Mouse (Mus musculus) CH12.LX (cell line): ENCODE results near the gene Inpp5b. TPM values are rescaled to one million over a fixed set of nuclear protein-coding genes. Genes with fewer than 3 reads are reported as not detected.

Experiments used
- DNase-seq: peaks from one replicate; pipeline ENCODE4 v3.0.0-alpha.2; 2013; ENCODE audit errors: extremely low read depth
- H3K27ac ChIP-seq: 2 replicates; pipeline ENCODE4 v1.5.1; 2012; ENCODE audit warnings: low read depth, mild to moderate bottlenecking, control low read depth, moderate library complexity; ENCODE audit not compliant: insufficient read depth
- H3K27me3 ChIP-seq: replicated peaks from 2 replicates; pipeline ENCODE3; 2012; ENCODE audit warnings: inconsistent platforms
- H3K36me3 ChIP-seq, 2 experiments: replicated peaks in 1 of 2; 2 replicates each; pipeline versions ENCODE3 to v1.6.1; 2012; ENCODE audit warnings: inconsistent platforms in 1 of 2, low read length in 1 of 2, mild to moderate bottlenecking in 1 of 2, mixed read lengths in 1 of 2, moderate library complexity in 1 of 2; ENCODE audit not compliant: control insufficient read depth in 1 of 2, insufficient read depth in 1 of 2
- H3K4me1 ChIP-seq, 2 experiments: 2 replicates each; pipeline ENCODE4 v1.6.1; 2012; ENCODE audit warnings: inconsistent platforms in 1 of 2, moderate library complexity in 1 of 2; ENCODE audit not compliant: insufficient read depth in 2 of 2, control insufficient read depth in 1 of 2
- H3K4me2 ChIP-seq: 2 replicates; pipeline ENCODE4 v1.6.1; 2012; ENCODE audit warnings: low read depth, mild to moderate bottlenecking, control low read depth; ENCODE audit not compliant: poor library complexity, insufficient read depth, severe bottlenecking
- H3K4me3 ChIP-seq, 3 experiments: fragments of 150-350 bp in 1 of 3; sonication (generic) in 1 of 3; replicated peaks in 1 of 3; 2 replicates each; pipeline versions ENCODE3 to v1.5.1; 2011 to 2012; ENCODE audit warnings: low read depth in 2 of 3, low read length in 2 of 3, mild to moderate bottlenecking in 2 of 3, moderate library complexity in 2 of 3, control low read depth in 1 of 3, improper control_type of control experiment in 1 of 3, inconsistent platforms in 1 of 3, mixed read lengths in 1 of 3; ENCODE audit not compliant: poor library complexity in 1 of 3
- H3K79me2 ChIP-seq: replicated peaks from 2 replicates; pipeline ENCODE4 v1.6.1; 2012; ENCODE audit warnings: mild to moderate bottlenecking, moderate library complexity; ENCODE audit not compliant: control insufficient read depth, poor library complexity, insufficient read depth, severe bottlenecking; ENCODE audit errors: extremely low read depth
- H3K9ac ChIP-seq: 2 replicates; pipeline ENCODE4 v1.6.1; 2012; ENCODE audit warnings: low read depth, mild to moderate bottlenecking, control low read depth, moderate library complexity; ENCODE audit not compliant: insufficient read depth
- H3K9me3 ChIP-seq: replicated peaks from 2 replicates; pipeline ENCODE3; 2012; ENCODE audit warnings: low read length, inconsistent platforms, mixed read lengths
- CHD1 ChIP-seq: IDR thresholded peaks from 2 replicates; pipeline ENCODE4 v1.6.1; 2012; ENCODE audit warnings: low read depth, low read length, improper control_type of control experiment, inconsistent platforms
- CHD2 ChIP-seq: IDR thresholded peaks from 2 replicates; pipeline ENCODE4 v1.6.1; 2011; ENCODE audit warnings: low read length, improper control_type of control experiment
- E2F4 ChIP-seq: IDR thresholded peaks from 2 replicates; pipeline ENCODE4 v1.6.1; 2011; ENCODE audit warnings: low read depth, low read length, improper control_type of control experiment; ENCODE audit not compliant: insufficient replicate concordance
- ELF1 ChIP-seq: IDR thresholded peaks from 2 replicates; pipeline ENCODE4 v1.6.1; 2014; ENCODE audit warnings: low read depth, mild to moderate bottlenecking, inconsistent platforms, low read length, improper control_type of control experiment
- EP300 ChIP-seq: IDR thresholded peaks from 2 replicates; pipeline ENCODE4 v1.6.1; 2011; ENCODE audit warnings: low read length, improper control_type of control experiment
- ETS1 ChIP-seq: conservative IDR thresholded peaks from 2 replicates; pipeline ENCODE4 v1.6.1; 2012; ENCODE audit warnings: low read depth, mild to moderate bottlenecking, inconsistent platforms, low read length, improper control_type of control experiment, moderate library complexity
- IRF4 ChIP-seq: IDR thresholded peaks from 2 replicates; pipeline ENCODE4 v1.6.1; 2014; ENCODE audit warnings: low read depth, mild to moderate bottlenecking, inconsistent platforms, low read length, improper control_type of control experiment
- JUND ChIP-seq: conservative IDR thresholded peaks from 2 replicates; pipeline ENCODE4 v1.6.1; 2011; ENCODE audit warnings: low read depth, low read length, improper control_type of control experiment
- KAT2A ChIP-seq: IDR thresholded peaks from 2 replicates; pipeline ENCODE4 v1.6.1; 2012; ENCODE audit warnings: low read length, improper control_type of control experiment, inconsistent platforms; ENCODE audit not compliant: insufficient replicate concordance
- MAFK ChIP-seq: IDR thresholded peaks from 2 replicates; pipeline ENCODE4 v1.6.1; 2011; ENCODE audit warnings: low read length, improper control_type of control experiment; ENCODE audit not compliant: insufficient replicate concordance
- MAX ChIP-seq: IDR thresholded peaks from 2 replicates; pipeline ENCODE4 v1.6.1; 2011; ENCODE audit warnings: low read length, improper control_type of control experiment
- MAZ ChIP-seq: IDR thresholded peaks from 2 replicates; pipeline ENCODE4 v1.6.1; 2012; ENCODE audit warnings: low read depth, mild to moderate bottlenecking, inconsistent platforms, low read length, improper control_type of control experiment, moderate library complexity
- PAX5 ChIP-seq: IDR thresholded peaks from 2 replicates; pipeline ENCODE4 v1.6.1; 2012; ENCODE audit warnings: low read length, inconsistent platforms, mixed read lengths
- POLR2A ChIP-seq: IDR thresholded peaks from 2 replicates; pipeline ENCODE4 v1.6.1; 2011; ENCODE audit warnings: low read depth, mild to moderate bottlenecking, improper control_type of control experiment, low read length
- POLR2AphosphoS2 ChIP-seq: IDR thresholded peaks from 2 replicates; pipeline ENCODE4 v1.6.1; 2011; ENCODE audit warnings: low read depth, low read length, improper control_type of control experiment
- RCOR1 ChIP-seq: conservative IDR thresholded peaks from 2 replicates; pipeline ENCODE4 v1.6.1; 2012; ENCODE audit warnings: low read depth, mild to moderate bottlenecking, inconsistent platforms, low read length, improper control_type of control experiment
- SMC3 ChIP-seq: IDR thresholded peaks from 2 replicates; pipeline ENCODE4 v1.6.1; 2011; ENCODE audit warnings: low read depth, low read length, improper control_type of control experiment
- TCF12 ChIP-seq: IDR thresholded peaks from 2 replicates; pipeline ENCODE4 v1.6.1; 2014; ENCODE audit warnings: low read depth, mild to moderate bottlenecking, inconsistent platforms, low read length, improper control_type of control experiment
- USF1 ChIP-seq: IDR thresholded peaks from 2 replicates; pipeline ENCODE4 v1.6.1; 2014; ENCODE audit warnings: low read depth, mild to moderate bottlenecking, inconsistent platforms, low read length, improper control_type of control experiment
- USF2 ChIP-seq: conservative IDR thresholded peaks from 2 replicates; pipeline ENCODE4 v1.6.1; 2011; ENCODE audit warnings: low read depth, low read length, improper control_type of control experiment
- ZC3H11A ChIP-seq: IDR thresholded peaks from 2 replicates; pipeline ENCODE4 v1.6.1; 2012; ENCODE audit warnings: low read depth, mild to moderate bottlenecking, inconsistent platforms, low read length, improper control_type of control experiment
- ZNF384 ChIP-seq: IDR thresholded peaks from 2 replicates; pipeline ENCODE4 v1.6.1; 2012; ENCODE audit warnings: low read depth, low read length, improper control_type of control experiment, inconsistent platforms
- dilution Hi-C: fragments of 300-500 bp; cut with MboI; formaldehyde crosslinking; loops from 2 replicates; pipeline ENCODE4 v1.14.3; 2020; ENCODE audit warnings: low sequenced_read_pairs; ENCODE audit not compliant: extremely low pct_unique_long_range_greater_than_20kb, extremely low pct_ligation_motif_present
- in situ Hi-C: fragments of 300-500 bp; cut with MboI; formaldehyde crosslinking; loops from 3 replicates; pipeline ENCODE4 v1.14.3; 2019; ENCODE audit warnings: low sequenced_read_pairs, low pct_ligation_motif_present, low pct_unique_long_range_greater_than_20kb, mixed read lengths
- polyA plus RNA-seq: library from polyadenylated mRNA; unstranded; fragments of >175 nt; gene quantifications from 2 replicates; pipeline ENCODE4 v1.2.1, GENCODE M21; 2012; ENCODE audit warnings: low read depth; ENCODE audit not compliant: insufficient read length
- total RNA-seq, 2 experiments: library from RNA; depleted of rRNA; stranded (reverse); fragments of 300-350 nt in 1 of 2; fragments of >200 nt in 1 of 2; gene quantifications; 2 replicates each; pipeline ENCODE4 v1.2.3; 2012 to 2014

The Inpp5b gene
- total and polyA plus RNA-seq, 3 experiments = 25.6 to 34.0 (median 26.2) TPM

DNA sequence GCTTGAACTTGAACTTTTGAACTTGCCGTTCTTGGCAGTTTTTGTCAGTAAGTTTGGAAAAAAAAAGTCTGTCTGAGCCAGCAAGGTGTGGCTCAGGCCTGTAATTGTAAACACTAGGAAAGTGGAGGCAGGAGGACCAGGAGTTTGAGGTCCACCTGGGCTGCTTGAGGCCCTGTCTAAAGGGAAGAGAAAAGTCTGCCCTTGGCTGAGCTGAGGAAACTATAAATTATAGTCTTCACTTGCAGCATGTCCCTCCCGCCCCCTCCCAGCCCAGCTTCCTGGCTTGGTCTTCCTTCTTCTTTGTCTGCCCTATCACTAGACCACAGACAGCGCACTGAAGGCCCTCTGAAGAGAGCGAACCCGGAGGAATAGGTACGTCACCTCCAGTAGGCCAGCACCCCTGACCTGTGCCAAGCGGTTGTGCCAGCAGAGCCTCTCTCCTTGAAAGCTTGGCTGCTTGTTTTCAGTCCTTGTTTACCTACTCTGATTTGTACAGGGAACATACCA is 17.7 kb downstream of the Inpp5b start:
- Histone ChIP-seq H3K4me1 (peaks cover 10 to 22% of the 10 kb centered on the region in 2 experiments), H3K9ac (no peak overlapping the region)
- dilution Hi-C loops = no loop called here

DNA sequence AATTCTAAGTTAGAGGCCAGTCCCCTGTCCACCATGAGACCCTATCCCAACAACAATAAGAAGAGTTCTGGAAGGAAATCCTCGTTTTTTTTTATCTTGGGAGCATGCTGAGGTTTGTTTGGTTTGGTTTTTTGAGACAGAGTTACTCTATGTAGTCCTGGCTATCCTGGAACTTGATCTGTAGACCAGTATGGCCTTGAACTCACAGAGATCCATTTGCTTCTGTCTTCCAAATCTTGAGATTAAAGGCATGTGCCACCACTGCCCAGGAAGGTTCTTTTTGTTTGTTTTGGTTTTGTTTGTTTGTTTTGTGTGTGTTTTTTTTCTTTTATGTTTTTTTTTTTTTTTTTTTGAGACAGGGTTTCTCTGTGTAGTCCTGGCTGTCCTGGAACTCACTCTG is 19.6 kb downstream of the Inpp5b start:
- Histone ChIP-seq H3K4me2 (no peak overlapping the region), H3K36me3 (peaks cover 15 to 73% of the 10 kb centered on the region in 2 experiments), H3K27ac (no peak overlapping the region), H3K4me1 (peaks cover 3 to 4% of the 10 kb centered on the region in 2 experiments; a peak in 3 of 4 replicates), H3K9ac (no peak overlapping the region), H3K4me3 (no peak overlapping the region), H3K9me3 (no peaks in the 10 kb centered on the region), H3K27me3 (no peaks in the 10 kb centered on the region), H3K79me2 (peaks cover 26% of the 10 kb centered on the region)
- dilution Hi-C loops (no loop called here), in situ Hi-C loops (loop anchor here (25.0 kb wide), 1 partner anchor 301 kb away; the partner anchor contains the start of genes Dnali1 and Snip1)
- TF ChIP-seq TCF12 (no peak), USF2 (no peak), CHD1 (no peak), ZNF384 (no peak)
- no peak for DNase-seq

More for the DNA sequence above, 17.7 kb downstream of the Inpp5b start:
- no peak for DNase-seq
- Histone ChIP-seq H3K4me3 (no peak overlapping the region), H3K4me2 (no peak overlapping the region)
- TF ChIP-seq PAX5 (no peak), ELF1 (no peak), MAX (no peak), USF1 (no peak), CHD1 (no peak), RCOR1 (no peak), KAT2A (no peak), EP300 (no peak), CHD2 (no peak), POLR2AphosphoS2 (no peak), POLR2A (no peak), ETS1 (no peak), E2F4 (no peak), JUND (no peak), IRF4 (no peak), MAFK (no peak), ZC3H11A (no peak), SMC3 (no peak), MAZ (no peak)
- TF ChIP-seq, all 38 proteins: peak for 0
- in situ Hi-C loops = loop anchor here (25.0 kb wide), 1 partner anchor 303 kb away; the partner anchor contains the start of genes Dnali1 and Snip1
- H3K79me2 ChIP-seq = peaks cover 37% of the 10 kb centered on the region
- peaks cover 18 to 69% of the 10 kb centered on the region in 2 experiments for H3K36me3 ChIP-seq
- H3K27me3 ChIP-seq = no peaks in the 10 kb centered on the region
- no peaks in the 10 kb centered on the region for H3K9me3 ChIP-seq
- H3K27ac ChIP-seq = no peak overlapping the region
